Mouse (Mus musculus): ENCODE results near the gene Mmp14.

- TF ChIP-seq POLR2A (IDR thresholded peaks at IDR 0.05; ENCODE audit: insufficient read depth, low read depth, low read length), result no peak
- no peak for TF ChIP-seq EP300 (IDR thresholded peaks at IDR 0.05; ENCODE audit: insufficient read depth, low read depth, low read length)
- no peak for TF ChIP-seq CTCF (IDR thresholded peaks at IDR 0.05)
Observed at GRCm38 (mm10) chr14:54424634-54425033, 6.8 kb upstream of the Mmp14 start.

All from heart, adult 2 months (tissue).